Mouse (Mus musculus) heart, embryonic 12.5 days (tissue): ENCODE results near the gene Gm20388. TPM values are rescaled to one million over a fixed set of nuclear protein-coding genes. Genes with fewer than 3 reads are reported as not detected.

Experiments used
- ATAC-seq: fragments of 200-750 bp; cut with Nextera tagmentation; 2 replicates; pipeline ENCODE4 v1.8.0; 2017; ENCODE audit warnings: moderate TSS enrichment, moderate library complexity; ENCODE audit not compliant: insufficient number of reproducible peaks, low FRiP score
- H3K27ac ChIP-seq: fragments of 300-500 bp; sonication (generic); 2 replicates; pipeline ENCODE4 v1.5.1; 2016; ENCODE audit warnings: mild to moderate bottlenecking, moderate library complexity; ENCODE audit not compliant: poor library complexity, severe bottlenecking
- H3K27me3 ChIP-seq: fragments of 300-500 bp; sonication (generic); replicated peaks from 2 replicates; pipeline ENCODE4 v1.6.1; 2016; ENCODE audit warnings: mild to moderate bottlenecking, moderate library complexity
- H3K36me3 ChIP-seq: fragments of 300-500 bp; sonication (generic); 2 replicates; pipeline ENCODE4 v1.6.1; 2016; ENCODE audit warnings: mild to moderate bottlenecking, moderate library complexity
- H3K4me1 ChIP-seq: fragments of 300-500 bp; sonication (generic); replicated peaks from 2 replicates; pipeline ENCODE4 v1.6.1; 2016; ENCODE audit warnings: mild to moderate bottlenecking
- H3K4me2 ChIP-seq: fragments of 300-500 bp; sonication (generic); 2 replicates; pipeline ENCODE4 v1.6.1; 2016; ENCODE audit warnings: mild to moderate bottlenecking, moderate library complexity
- H3K4me3 ChIP-seq: fragments of 300-500 bp; sonication (generic); 2 replicates; pipeline ENCODE4 v1.5.1; 2016; ENCODE audit warnings: mild to moderate bottlenecking
- H3K9ac ChIP-seq: fragments of 300-500 bp; sonication (generic); 2 replicates; pipeline ENCODE4 v1.6.1; 2016; ENCODE audit warnings: mild to moderate bottlenecking, moderate library complexity
- H3K9me3 ChIP-seq: fragments of 300-500 bp; sonication (generic); replicated peaks from 2 replicates; pipeline ENCODE4 v1.6.1; 2016; ENCODE audit warnings: mild to moderate bottlenecking, moderate library complexity
- WGBS: fragments of 180-500 bp; shearing (Covaris S2); methylation state at CpG from one replicate; pipeline ENCODE4 v1.1.7; 2016; 5-methylcytosine and 5-hydroxymethylcytosine counted together
- polyA plus RNA-seq: library from polyadenylated mRNA; unstranded; fragments of >200 nt; fragmentation: Nextera tagmentation; extraction: Ambion mirVana; gene quantifications from 2 replicates; pipeline ENCODE4 v1.2.1, GENCODE M21; 2016

Gene Gm20388
- polyA plus RNA-seq, 1 experiment from 2014 or later = not detected

DNA sequence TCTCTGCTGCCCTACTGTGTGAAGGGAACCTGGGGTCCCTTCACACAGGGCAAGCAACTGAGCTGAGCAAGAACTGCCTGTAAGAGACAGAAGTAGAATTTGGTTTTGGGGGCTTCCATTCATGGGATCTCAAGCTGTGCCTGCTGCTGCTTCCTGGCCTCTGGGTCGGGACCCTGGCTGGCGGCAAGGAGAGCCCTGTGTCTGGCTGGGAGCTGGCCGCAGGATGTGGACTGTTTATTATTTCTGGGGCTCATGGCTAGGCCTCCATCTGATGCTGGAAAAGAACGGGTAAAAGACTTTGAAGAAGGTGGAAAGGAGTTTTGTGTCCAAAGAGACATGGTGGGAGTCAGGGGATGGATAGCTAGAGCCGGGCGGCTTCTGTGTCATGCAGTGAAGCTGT lies 969.3 kb downstream of the Gm20388 start:
- H3K9me3 ChIP-seq = no peaks in the 10 kb centered on the region
- H3K4me2 ChIP-seq = no peak overlapping the region
- no peak overlapping the region for H3K4me3 ChIP-seq
- no peak for ATAC-seq
- peaks cover 83% of the 10 kb centered on the region for H3K27me3 ChIP-seq
- peaks cover 4% of the 10 kb centered on the region for H3K4me1 ChIP-seq
- no peak overlapping the region for H3K27ac ChIP-seq
- 53% methylated on average over 6 of the region's 6 CpGs for WGBS
- H3K9ac ChIP-seq = no peak overlapping the region
- no peaks in the 10 kb centered on the region for H3K36me3 ChIP-seq

DNA sequence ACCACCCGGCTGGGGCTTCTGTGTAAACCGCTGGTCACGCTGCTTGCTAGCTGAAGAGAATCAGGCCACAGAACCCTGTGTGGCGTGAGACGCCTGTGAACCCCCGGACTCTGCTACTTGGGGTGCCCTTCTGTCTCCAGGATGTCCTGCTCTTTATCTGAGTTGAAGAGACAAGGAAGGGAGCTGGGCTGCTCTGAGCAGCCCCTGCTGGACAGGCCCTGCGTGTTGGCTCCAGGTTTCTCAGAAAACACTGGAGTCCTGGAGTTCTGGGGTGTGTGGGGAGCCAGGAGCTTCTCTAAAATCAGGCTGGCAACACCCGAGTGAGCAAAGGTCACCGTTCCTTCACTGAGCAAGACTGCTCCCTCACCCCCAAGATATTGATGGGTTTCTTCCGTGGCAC lies 971.0 kb downstream of the Gm20388 start:
- Histone ChIP-seq H3K4me2 (no peak overlapping the region), H3K27me3 (peaks cover 90% of the 10 kb centered on the region), H3K4me3 (no peak overlapping the region), H3K9ac (no peak overlapping the region), H3K4me1 (peaks cover 4% of the 10 kb centered on the region), H3K36me3 (no peaks in the 10 kb centered on the region), H3K9me3 (no peaks in the 10 kb centered on the region), H3K27ac (no peak overlapping the region)
- no peak for ATAC-seq
- 65% methylated on average over 10 of the region's 10 CpGs for WGBS

DNA sequence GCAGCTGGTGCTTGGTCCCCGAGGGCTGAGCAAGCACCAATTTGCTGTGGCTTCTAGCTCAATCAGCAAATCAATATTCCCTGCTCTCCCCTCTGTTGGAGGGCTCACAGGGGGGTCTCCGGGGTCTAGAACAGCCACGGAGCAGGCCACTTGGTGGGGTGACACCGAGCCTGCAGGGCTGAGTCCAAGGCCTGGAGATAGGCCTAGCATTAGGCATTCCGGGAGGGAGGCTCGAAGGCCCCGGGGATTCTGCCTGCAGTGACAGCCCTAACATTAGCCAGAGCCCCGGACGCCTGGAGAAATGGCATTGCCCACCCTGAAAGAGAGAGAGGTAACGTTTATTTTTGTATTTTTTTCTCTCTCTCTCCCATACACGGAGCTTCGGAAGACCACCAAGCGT lies 972.0 kb downstream of the Gm20388 start:
- Histone ChIP-seq H3K4me2 (no peak overlapping the region), H3K27ac (no peak overlapping the region), H3K4me1 (peaks cover 6% of the 10 kb centered on the region), H3K9ac (no peak overlapping the region), H3K27me3 (peaks cover 91% of the 10 kb centered on the region), H3K4me3 (no peak overlapping the region), H3K9me3 (no peaks in the 10 kb centered on the region), H3K36me3 (no peaks in the 10 kb centered on the region)
- ATAC-seq = no peak
- WGBS = 8% methylated on average over 13 of the region's 13 CpGs

DNA sequence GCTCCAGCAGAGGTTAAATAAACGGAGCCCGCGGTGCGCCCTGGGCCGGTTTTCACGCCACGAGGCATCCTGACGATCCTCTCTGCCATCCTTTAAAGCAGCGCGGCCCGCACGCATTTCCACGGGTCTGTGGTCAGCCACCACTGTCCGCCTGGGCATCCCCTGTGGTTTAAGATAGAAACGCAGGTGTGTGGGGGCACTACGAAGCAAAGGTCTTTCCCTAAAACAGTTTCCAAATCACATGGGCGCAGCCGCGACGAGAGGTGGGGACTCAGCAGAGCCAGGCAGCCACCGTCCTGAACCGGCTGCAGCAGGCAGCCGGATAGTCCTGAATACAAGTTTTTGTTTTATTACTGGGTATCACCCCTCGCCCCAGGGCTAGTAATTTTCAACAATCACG lies 972.7 kb downstream of the Gm20388 start:
- Histone ChIP-seq H3K4me1 (peaks cover 7% of the 10 kb centered on the region), H3K4me3 (peak overlapping the region; percentile 19), H3K9me3 (no peaks in the 10 kb centered on the region), H3K4me2 (peak overlapping the region; percentile 57), H3K27ac (no peak overlapping the region), H3K9ac (no peak overlapping the region), H3K27me3 (peaks cover 91% of the 10 kb centered on the region), H3K36me3 (no peaks in the 10 kb centered on the region)
- 5% methylated on average over 25 of the region's 25 CpGs for WGBS
- ATAC-seq = no peak

DNA sequence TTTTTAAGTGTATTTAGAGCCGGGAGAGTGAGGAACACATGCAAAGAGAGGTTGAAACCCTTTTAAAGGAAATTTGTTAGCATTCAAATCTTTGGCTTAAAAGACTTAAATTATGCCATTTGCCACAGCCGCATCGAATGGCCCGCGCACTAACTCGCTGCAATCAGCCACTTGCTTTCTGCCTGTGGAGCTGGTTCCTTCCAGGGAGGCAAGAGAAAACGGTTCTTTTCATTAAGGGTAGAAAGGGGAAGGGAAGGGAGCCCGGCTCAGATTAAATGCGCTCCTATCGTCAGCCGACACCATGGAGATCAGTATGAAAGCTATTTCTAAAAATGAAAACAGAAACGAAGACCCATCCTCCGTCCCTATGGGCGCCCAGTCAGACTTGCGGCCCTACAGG lies 973.2 kb downstream of the Gm20388 start:
- ATAC-seq = no peak
- Histone ChIP-seq H3K4me1 (peaks cover 7% of the 10 kb centered on the region), H3K27ac (no peak overlapping the region), H3K4me2 (no peak overlapping the region), H3K27me3 (peaks cover 91% of the 10 kb centered on the region), H3K4me3 (no peak overlapping the region), H3K36me3 (no peaks in the 10 kb centered on the region), H3K9ac (no peak overlapping the region), H3K9me3 (no peaks in the 10 kb centered on the region)
- WGBS = 11% methylated on average over 15 of the region's 15 CpGs

DNA sequence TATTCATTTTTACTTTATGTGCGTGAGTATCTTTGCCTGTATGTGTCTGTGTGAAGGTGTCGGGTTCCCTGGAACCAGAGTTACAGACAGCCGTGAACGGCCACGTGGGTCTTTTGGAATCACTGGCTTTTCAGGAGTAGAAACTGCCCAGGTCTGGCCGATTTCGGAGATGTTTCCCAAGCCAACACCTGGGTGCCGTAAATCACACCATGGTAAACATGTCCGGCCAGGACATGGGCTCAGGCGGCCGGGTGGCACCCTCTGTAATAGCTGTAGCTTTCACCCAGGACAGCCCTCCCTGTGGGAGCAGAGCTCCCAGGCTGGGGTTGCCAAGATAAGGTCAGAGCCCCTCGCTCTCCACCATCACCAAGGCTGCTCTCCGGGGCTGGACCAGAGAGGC lies 974.2 kb downstream of the Gm20388 start:
- H3K4me1 ChIP-seq = peaks cover 7% of the 10 kb centered on the region
- H3K4me3 ChIP-seq = no peak overlapping the region
- H3K9ac ChIP-seq = no peak overlapping the region
- H3K9me3 ChIP-seq = no peaks in the 10 kb centered on the region
- H3K4me2 ChIP-seq = no peak overlapping the region
- no peaks in the 10 kb centered on the region for H3K36me3 ChIP-seq
- H3K27ac ChIP-seq = no peak overlapping the region
- no peak for ATAC-seq
- peaks cover 93% of the 10 kb centered on the region for H3K27me3 ChIP-seq
- WGBS = 39% methylated on average over 13 of the region's 13 CpGs

DNA sequence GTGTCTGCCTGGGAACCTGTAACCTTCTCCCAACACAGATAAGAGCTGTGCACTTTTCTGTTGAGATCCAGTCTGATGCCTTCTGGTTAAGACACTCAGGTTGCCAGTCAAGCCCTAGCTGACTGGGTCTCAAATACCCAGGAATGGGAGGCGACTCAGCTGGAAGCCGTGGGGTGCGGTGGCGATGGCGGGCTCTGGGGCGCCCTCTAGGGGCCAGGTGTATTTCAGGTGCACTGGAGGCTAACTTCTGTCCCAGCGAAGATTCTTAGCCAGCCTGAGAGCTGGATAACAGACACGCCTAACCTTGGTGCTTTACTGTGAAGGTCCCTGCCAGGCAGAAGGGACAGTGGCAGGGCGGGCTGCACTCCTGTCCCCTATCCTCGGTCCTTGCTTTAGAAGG lies 976.6 kb downstream of the Gm20388 start:
- H3K36me3 ChIP-seq = no peaks in the 10 kb centered on the region
- H3K9me3 ChIP-seq = no peaks in the 10 kb centered on the region
- H3K4me3 ChIP-seq = no peak overlapping the region
- H3K4me2 ChIP-seq = no peak overlapping the region
- no peak for ATAC-seq
- H3K4me1 ChIP-seq = peaks cover 7% of the 10 kb centered on the region
- H3K27ac ChIP-seq = no peak overlapping the region
- no peak overlapping the region for H3K9ac ChIP-seq
- 5% methylated on average over 10 of the region's 10 CpGs for WGBS
- H3K27me3 ChIP-seq = peaks cover 88% of the 10 kb centered on the region

DNA sequence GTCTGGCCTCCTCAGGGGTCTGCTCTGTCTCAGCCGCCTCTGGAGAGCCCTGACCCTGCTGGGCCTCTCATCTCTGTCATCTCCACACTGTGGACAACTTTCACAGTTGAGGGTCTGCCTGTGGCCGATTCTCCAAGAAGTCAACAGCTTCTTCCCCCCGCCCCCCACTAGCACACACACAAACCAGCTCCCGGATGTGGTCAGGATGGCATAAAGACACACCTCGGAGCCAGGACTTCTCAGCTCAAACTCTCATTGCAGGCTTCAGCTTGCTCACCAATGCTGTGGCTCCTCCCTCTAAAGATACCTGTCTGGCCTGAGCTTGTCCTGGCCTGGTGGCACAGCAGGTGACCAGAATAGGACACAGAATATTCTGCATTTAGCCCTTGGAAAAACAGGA lies 977.4 kb downstream of the Gm20388 start:
- ATAC-seq = no peak
- 7% methylated on average over 5 of the region's 5 CpGs for WGBS

DNA sequence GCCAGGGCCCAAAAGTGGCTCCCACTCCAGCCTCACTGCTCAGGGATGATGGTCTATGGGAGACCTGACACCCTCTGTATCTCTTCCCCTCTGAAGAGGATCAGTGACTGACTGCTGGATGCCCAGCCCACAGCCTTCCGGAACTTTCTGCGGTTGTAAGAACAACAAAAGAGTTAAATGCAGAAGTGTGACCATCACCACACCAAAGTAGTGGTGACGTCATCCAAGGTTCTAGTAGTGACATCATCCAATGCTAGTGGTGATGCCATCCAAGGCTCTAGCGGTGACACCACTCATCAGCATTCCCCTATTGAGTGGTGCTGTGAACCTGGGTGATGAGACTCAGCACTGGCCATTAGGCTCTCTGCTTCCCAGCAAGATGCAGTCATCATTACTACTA lies 978.5 kb downstream of the Gm20388 start:
- 0 out of 2 replicates have a peak, but pooled peaks cover 3% of the 10 kb centered on the region for H3K4me1 ChIP-seq
- H3K9me3 ChIP-seq = no peaks in the 10 kb centered on the region
- WGBS = 74% methylated on average over 4 of the region's 4 CpGs
- ATAC-seq = no peak
- H3K36me3 ChIP-seq = no peaks in the 10 kb centered on the region
- H3K4me3 ChIP-seq = no peak overlapping the region
- H3K27me3 ChIP-seq = peaks cover 93% of the 10 kb centered on the region
- no peak overlapping the region for H3K4me2 ChIP-seq
- H3K27ac ChIP-seq = no peak overlapping the region
- H3K9ac ChIP-seq = no peak overlapping the region

More for the DNA sequence above, 977.4 kb downstream of the Gm20388 start:
- no peak overlapping the region for H3K9ac ChIP-seq
- H3K4me3 ChIP-seq = no peak overlapping the region
- peaks cover 7% of the 10 kb centered on the region; the same call in 1 of the 2 replicates for H3K4me1 ChIP-seq
- H3K36me3 ChIP-seq = no peaks in the 10 kb centered on the region
- no peak overlapping the region for H3K4me2 ChIP-seq
- no peaks in the 10 kb centered on the region for H3K9me3 ChIP-seq
- no peak overlapping the region for H3K27ac ChIP-seq
- peaks cover 90% of the 10 kb centered on the region for H3K27me3 ChIP-seq

DNA sequence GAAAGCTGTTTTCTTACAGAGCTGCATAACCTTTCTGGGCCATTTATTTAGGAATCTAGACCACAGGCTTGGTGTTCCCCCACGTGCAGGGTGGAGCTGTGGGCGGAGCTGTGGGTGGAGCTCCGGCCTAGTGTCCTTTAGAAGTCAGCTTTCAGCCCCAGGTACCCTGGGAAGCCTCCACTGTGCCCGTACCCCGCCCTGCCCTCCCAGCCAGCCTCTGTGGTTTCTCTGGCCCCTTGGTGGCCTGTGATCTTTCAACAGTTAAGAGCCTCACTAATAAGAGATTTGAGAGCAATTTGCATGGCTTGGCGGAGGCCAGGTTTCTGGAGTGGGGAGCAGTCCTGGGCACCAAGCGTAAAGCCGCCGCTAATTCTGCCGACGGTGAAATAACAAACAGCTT lies 979.4 kb downstream of the Gm20388 start:
- 6% methylated on average over 11 of the region's 11 CpGs for WGBS
- Histone ChIP-seq H3K27me3 (peaks cover 94% of the 10 kb centered on the region), H3K9ac (no peak overlapping the region), H3K4me3 (no peak overlapping the region), H3K9me3 (no peaks in the 10 kb centered on the region), H3K36me3 (no peaks in the 10 kb centered on the region), H3K4me2 (peak overlapping the region; percentile 27), H3K27ac (no peak overlapping the region), H3K4me1 (peaks cover 7% of the 10 kb centered on the region; the same call in 1 of the 2 replicates)
- no peak for ATAC-seq

DNA sequence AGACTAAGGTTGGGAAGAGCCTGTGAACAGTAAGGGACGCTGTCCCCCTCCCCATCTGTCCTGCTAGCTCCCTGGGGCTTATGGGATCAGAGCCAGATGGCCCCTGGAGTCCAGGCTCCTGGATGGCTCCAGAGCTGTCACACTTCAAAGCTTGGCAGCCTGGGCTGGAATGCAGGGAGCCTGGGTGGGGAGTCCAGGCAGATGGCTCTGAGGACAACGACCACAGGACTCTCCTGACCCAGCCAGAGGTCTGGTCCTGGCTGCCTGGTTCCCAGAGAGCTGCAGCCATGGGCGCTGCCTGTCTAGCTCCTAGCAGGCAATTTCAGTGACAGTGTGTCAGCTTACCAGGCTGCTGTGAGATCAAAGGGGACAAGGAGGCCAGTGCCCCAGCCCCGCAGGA lies 984.4 kb downstream of the Gm20388 start:
- WGBS = 1% methylated on average over 4 of the region's 4 CpGs
- Histone ChIP-seq H3K9me3 (peaks cover 4% of the 10 kb centered on the region; the same call in 1 of the 2 replicates), H3K27me3 (peaks cover 86% of the 10 kb centered on the region), H3K4me2 (0 out of 2 replicates have a peak overlapping the region, but pooled peaks have one; percentile 53), H3K9ac (no peak overlapping the region), H3K4me1 (peaks cover 23% of the 10 kb centered on the region), H3K27ac (no peak overlapping the region), H3K36me3 (no peaks in the 10 kb centered on the region), H3K4me3 (no peak overlapping the region)
- no peak for ATAC-seq

DNA sequence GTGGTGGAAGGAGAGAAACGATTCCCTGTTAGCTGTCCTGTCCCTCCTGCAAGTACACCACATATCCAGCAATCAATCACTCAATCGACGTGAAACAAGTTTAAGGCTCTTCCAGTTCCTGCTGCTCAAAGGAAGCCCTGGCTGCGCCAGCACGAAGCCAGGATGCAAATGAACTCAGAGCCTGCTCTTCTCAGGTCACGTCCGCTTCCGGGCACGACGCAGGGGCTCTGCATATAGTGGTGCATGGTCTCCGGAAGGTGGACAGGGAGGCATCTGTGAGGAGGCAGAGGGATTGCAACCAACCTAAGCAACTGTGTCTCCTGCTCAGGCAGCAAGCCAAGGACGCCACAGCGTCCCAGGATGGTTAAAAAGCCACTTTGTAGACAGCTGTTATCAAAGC lies 985.0 kb downstream of the Gm20388 start:
- peaks cover 88% of the 10 kb centered on the region for H3K27me3 ChIP-seq
- no peak overlapping the region for H3K27ac ChIP-seq
- no peak overlapping the region for H3K9ac ChIP-seq
- H3K4me3 ChIP-seq = peak overlapping the region; percentile 8; the same call in 1 of the 2 replicates
- H3K4me2 ChIP-seq = peak overlapping the region; percentile 53
- ATAC-seq = no peak
- peaks cover 4% of the 10 kb centered on the region; the same call in 1 of the 2 replicates for H3K9me3 ChIP-seq
- H3K4me1 ChIP-seq = peaks cover 23% of the 10 kb centered on the region
- H3K36me3 ChIP-seq = no peaks in the 10 kb centered on the region
- WGBS = 4% methylated on average over 13 of the region's 13 CpGs
